8 mouse cellular contexts compared by ENCODE assay signal in genomic region chr4:88034387-88035157, GRCm38 (mm10). TPM values are rescaled to one million over a fixed set of nuclear protein-coding genes. Genes with fewer than 3 reads are reported as not detected.
DNase-seq lines count a peak whose midpoint lies in the region; ATAC-seq and TF ChIP-seq lines count a peak whose summit lies in the region.

No protein-coding gene starts in this region.

- H3K4me1 ChIP-seq in heart, embryonic 13.5 days: peaks cover 27% of the 10 kb centered on the region
- H3K4me1 ChIP-seq in liver, embryonic 14.5 days (replicated peaks; ENCODE audit: control insufficient read depth in 2 of 2, insufficient read depth in 2 of 2, low read length in 1 of 2): peaks cover 0 to 6% of the 10 kb centered on the region in 2 experiments; a peak in 2 of 4 replicates
- peaks cover 9% of the 10 kb centered on the region; the same call in 1 of the 2 replicates for H3K4me1 ChIP-seq in stomach, embryonic 15.5 days

- no peaks in the 10 kb centered on the region for H3K9me3 ChIP-seq in heart, embryonic 13.5 days
- no peaks in the 10 kb centered on the region for H3K9me3 ChIP-seq in liver, embryonic 14.5 days (ENCODE audit: control insufficient read depth, low read length)
- H3K9me3 ChIP-seq in stomach, embryonic 15.5 days: no peaks in the 10 kb centered on the region

- intact Hi-C loops in heart, postnatal 25 days (cut with DNase I): loop anchor here (1.0 to 5.0 kb wide), 5 partner anchors 60 to 508 kb away; partner anchors contain the start of gene Focad

- DNase-seq in heart, adult 11 months: peak; percentile 86
- no peak for DNase-seq in heart, postnatal 25 days (ENCODE audit: low spot score)
- no peak for DNase-seq in liver, embryonic 14.5 days (ENCODE audit: low read depth in 3 of 3, low spot score in 3 of 3)
- DNase-seq in right cerebral cortex, postnatal 4 days: no peak
- DNase-seq in spleen, adult 12 weeks (ENCODE audit: low spot score): no peak

- H3K27ac ChIP-seq in heart, embryonic 13.5 days (replicated peaks): no peak overlapping the region
- no peak overlapping the region for H3K27ac ChIP-seq in liver, embryonic 14.5 days
- no peak overlapping the region for H3K27ac ChIP-seq in stomach, embryonic 15.5 days

- peak overlapping the region; percentile 90 for H3K4me3 ChIP-seq in heart, embryonic 13.5 days
- peak overlapping the region; percentile 69 to 84 for H3K4me3 ChIP-seq in liver, embryonic 14.5 days (ENCODE audit: insufficient read depth in 1 of 2, low read depth in 2 of 2, low read length in 2 of 2)
- H3K4me3 ChIP-seq in stomach, embryonic 15.5 days (replicated peaks): peak overlapping the region; percentile 81

- peaks cover 2% of the 10 kb centered on the region; the same call in 1 of the 2 replicates for H3K36me3 ChIP-seq in heart, embryonic 13.5 days
- no peaks in the 10 kb centered on the region for H3K36me3 ChIP-seq in liver, embryonic 14.5 days (replicated peaks; ENCODE audit: control insufficient read depth, insufficient read depth, low read depth)
- no peaks in the 10 kb centered on the region for H3K36me3 ChIP-seq in stomach, embryonic 15.5 days

- TF ChIP-seq EP300 in liver, embryonic 14.5 days (IDR thresholded peaks at IDR 0.05; ENCODE audit: low read depth): no peak

- ATAC-seq in activated CD4-positive, CD25-positive, alpha-beta regulatory T cell, adult 4 months: peak; percentile 40
- ATAC-seq in heart, embryonic 13.5 days (ENCODE audit: extremely low read depth, insufficient number of reproducible peaks, low FRiP score, low TSS enrichment): no peak
- no peak for ATAC-seq in liver, embryonic 14.5 days (ENCODE audit: insufficient read depth)
- no peak for ATAC-seq in stomach, embryonic 15.5 days (ENCODE audit: insufficient read depth, low FRiP score, low read depth)

- peak overlapping the region; percentile 98 for H3K4me2 ChIP-seq in heart, embryonic 13.5 days
- H3K4me2 ChIP-seq in liver, embryonic 14.5 days (ENCODE audit: low read depth): peak overlapping the region; percentile 99
- peak overlapping the region; percentile 92 for H3K4me2 ChIP-seq in stomach, embryonic 15.5 days

- H3K9ac ChIP-seq in heart, embryonic 13.5 days: peak overlapping the region; percentile 82
- H3K9ac ChIP-seq in liver, embryonic 14.5 days (replicated peaks): peak overlapping the region; percentile 64; the same call in 1 of the 2 replicates
- H3K9ac ChIP-seq in stomach, embryonic 15.5 days: no peak overlapping the region

- no peaks in the 10 kb centered on the region for H3K27me3 ChIP-seq in heart, embryonic 13.5 days (replicated peaks)
- H3K27me3 ChIP-seq in liver, embryonic 14.5 days (ENCODE audit: control insufficient read depth, insufficient read depth, low read length): no peaks in the 10 kb centered on the region; the same call in 1 of the 2 replicates
- H3K27me3 ChIP-seq in stomach, embryonic 15.5 days (replicated peaks): no peaks in the 10 kb centered on the region

- WGBS in heart, embryonic 13.5 days: 3% methylated on average over 18 of the region's 18 CpGs
- 2% methylated on average over 18 of the region's 18 CpGs for WGBS in liver, embryonic 14.5 days (ENCODE audit: insufficient replicate concordance)
- 6% methylated on average over 18 of the region's 18 CpGs for WGBS in stomach, embryonic 15.5 days

- no peak for TF ChIP-seq CTCF in liver, embryonic 14.5 days (IDR thresholded peaks at IDR 0.05; ENCODE audit: low read depth)

RNA-seq across cellular contexts. Expression of gene Mllt3, which starts 1.4 kb away (rescaled TPM):
- 10 to 100 TPM; 11.7 to 12.2 TPM for total RNA-seq in heart, postnatal 25 days (2021)
- 100 to 1,000 TPM; 100 to 106 TPM for polyA plus RNA-seq in activated CD4-positive, CD25-positive, alpha-beta regulatory T cell, adult 4 months (2017; shearing (Covaris generic))
- 40.1 and 43.9 TPM in 2 replicates for polyA plus RNA-seq in heart, embryonic 13.5 days (2015; fragmentation: Nextera tagmentation; extraction: Ambion mirVana)
- 44.3 and 52.8 TPM in 2 replicates for polyA plus RNA-seq in liver, embryonic 14.5 days (2012; rRNA removed)
- polyA plus RNA-seq in liver, embryonic 14.5 days (2014; fragmentation: Nextera tagmentation; extraction: Ambion mirVana): 87.7 and 92.0 TPM in 2 replicates
- 38.7 and 39.2 TPM in 2 replicates for polyA plus RNA-seq in stomach, embryonic 15.5 days (2015; fragmentation: Nextera tagmentation; extraction: Ambion mirVana)

RNA-seq across cellular contexts. Expression of gene Focad, which starts 59.9 kb away (rescaled TPM):
- 10 to 100 TPM; 15.0 to 17.0 TPM for total RNA-seq in heart, postnatal 25 days (2021)
- 10 to 100 TPM; 11.2 to 15.4 TPM for polyA plus RNA-seq in activated CD4-positive, CD25-positive, alpha-beta regulatory T cell, adult 4 months (2017; shearing (Covaris generic))
- 8.6 and 9.3 TPM in 2 replicates for polyA plus RNA-seq in heart, embryonic 13.5 days (2015; fragmentation: Nextera tagmentation; extraction: Ambion mirVana)
- polyA plus RNA-seq in liver, embryonic 14.5 days (2012; rRNA removed): 5.0 and 5.2 TPM in 2 replicates
- 8.9 and 11.3 TPM in 2 replicates for polyA plus RNA-seq in liver, embryonic 14.5 days (2014; fragmentation: Nextera tagmentation; extraction: Ambion mirVana)
- 12.0 and 12.2 TPM in 2 replicates for polyA plus RNA-seq in stomach, embryonic 15.5 days (2015; fragmentation: Nextera tagmentation; extraction: Ambion mirVana)
